Mouse (Mus musculus) left cerebral cortex, postnatal 25 days (tissue): ENCODE measurements around the gene Fank1. TPM values are rescaled to one million over a fixed set of nuclear protein-coding genes. Genes with fewer than 3 reads are reported as not detected.

Source experiments
- DNase-seq, 2 experiments: peaks; one replicate each; pipeline ENCODE4 v3.0.0; 2022; ENCODE audit warnings: low spot score in 2 of 2, mixed read lengths in 1 of 2
- intact Hi-C: fragments of 180-260 bp; cut with DNase I; formaldehyde crosslinking; loops from one replicate; pipeline ENCODE4 v1.15.1; 2025
- total RNA-seq, 2 experiments: library from RNA; stranded (reverse); gene quantifications; 2 replicates each; pipeline ENCODE4 v1.2.3; 2021

The Fank1 gene
- 1 to 10 TPM; 3.7 to 3.9 TPM for total RNA-seq

GRCm38 (mm10) chr7:133776626-133776996 lies at the start of gene Fank1:
Gene Fank1, plus strand, starts transcription at chr7:133776861.
- DNase-seq, result peak; percentile 84 to 86
- intact Hi-C loops, result loop anchor here (2.0 kb wide), 1 partner anchor 68 kb away; the partner anchor contains the start of gene Bccip

- intact Hi-C loops, result no loop called here
- no peak for DNase-seq
Measured at GRCm38 (mm10) chr7:133727027-133727426, 49.6 kb upstream of the Fank1 start.

GRCm38 (mm10) chr7:133729351-133729750 lies 47.3 kb upstream of the Fank1 start:
- intact Hi-C loops, result no loop called here
- DNase-seq, result no peak

GRCm38 (mm10) chr7:133730324-133731191 lies 46.1 kb upstream of the Fank1 start:
- intact Hi-C loops, result no loop called here
- DNase-seq, result no peak

GRCm38 (mm10) chr7:133731971-133732645 lies 44.6 kb upstream of the Fank1 start:
- DNase-seq, result peak in 1 of 2 experiments; percentile 40
- intact Hi-C loops, result no loop called here

GRCm38 (mm10) chr7:133740558-133740957 lies 36.1 kb upstream of the Fank1 start:
- DNase-seq, result no peak
- intact Hi-C loops, result no loop called here

GRCm38 (mm10) chr7:133742530-133743325 lies 33.9 kb upstream of the Fank1 start:
- intact Hi-C loops, result no loop called here
- no peak for DNase-seq

- intact Hi-C loops, result no loop called here
Measured at GRCm38 (mm10) chr7:133743611-133744010, 33.0 kb upstream of the Fank1 start.

GRCm38 (mm10) chr7:133744209-133744608 lies 32.5 kb upstream of the Fank1 start:
- intact Hi-C loops, result no loop called here

More at GRCm38 (mm10) chr7:133743611-133744010, 33.0 kb upstream of the Fank1 start:
- DNase-seq, result no peak

GRCm38 (mm10) chr7:133744701-133745100 lies 32.0 kb upstream of the Fank1 start:
- intact Hi-C loops, result no loop called here
- no peak for DNase-seq

More at GRCm38 (mm10) chr7:133744209-133744608, 32.5 kb upstream of the Fank1 start:
- DNase-seq, result no peak

- intact Hi-C loops, result no loop called here
- DNase-seq, result no peak
Measured at GRCm38 (mm10) chr7:133747372-133747771, 29.3 kb upstream of the Fank1 start.

GRCm38 (mm10) chr7:133748753-133749152 lies 27.9 kb upstream of the Fank1 start:
- intact Hi-C loops, result no loop called here
- DNase-seq, result no peak

GRCm38 (mm10) chr7:133750666-133751065 lies 26.0 kb upstream of the Fank1 start:
- intact Hi-C loops, result no loop called here
- no peak for DNase-seq

GRCm38 (mm10) chr7:133751163-133751562 lies 25.5 kb upstream of the Fank1 start:
- intact Hi-C loops, result no loop called here
- DNase-seq, result no peak

- intact Hi-C loops, result no loop called here
- no peak for DNase-seq
Measured at GRCm38 (mm10) chr7:133757961-133758455, 18.7 kb upstream of the Fank1 start.

- intact Hi-C loops, result no loop called here
- DNase-seq, result no peak
Measured at GRCm38 (mm10) chr7:133758716-133759115, 17.9 kb upstream of the Fank1 start.

GRCm38 (mm10) chr7:133759611-133760353 lies 16.9 kb upstream of the Fank1 start:
- no peak for DNase-seq
- intact Hi-C loops, result no loop called here

- intact Hi-C loops, result no loop called here
- no peak for DNase-seq
Measured at GRCm38 (mm10) chr7:133762696-133763095, 14.0 kb upstream of the Fank1 start.

- intact Hi-C loops, result no loop called here
- DNase-seq, result no peak
Measured at GRCm38 (mm10) chr7:133764425-133764824, 12.2 kb upstream of the Fank1 start.
